In the genomic region with DNA sequence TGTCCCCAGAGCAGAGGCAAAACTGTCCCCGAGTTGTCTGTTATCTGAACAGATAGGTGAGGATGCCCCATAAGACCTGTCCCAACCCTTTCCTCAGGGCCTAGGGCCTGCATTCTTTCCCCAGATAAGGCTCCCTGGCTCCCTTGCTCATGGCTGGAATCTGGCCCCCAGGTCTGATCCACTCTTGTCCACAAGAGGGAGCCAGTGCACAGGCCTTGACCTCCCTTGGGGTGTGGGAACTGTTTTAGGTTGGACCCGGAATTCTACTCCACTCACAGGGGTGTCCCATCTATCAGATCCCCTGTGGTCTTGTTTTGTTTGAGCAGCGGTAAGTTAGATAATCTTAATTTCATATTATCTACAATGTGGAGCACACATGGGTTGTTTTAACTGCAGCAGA, we compare ENCODE assay signal across 8 mouse cellular contexts. TPM values are rescaled to one million over a fixed set of nuclear protein-coding genes. Genes with fewer than 3 reads are reported as not detected.
DNase-seq lines count a peak whose midpoint lies in the region; ATAC-seq and TF ChIP-seq lines count a peak whose summit lies in the region.

No protein-coding gene starts in this region.

- H3K4me3 ChIP-seq in kidney, embryonic 14.5 days (ENCODE audit: low read length), result no peak overlapping the region
- H3K4me3 ChIP-seq in liver, adult 2 months (ENCODE audit: insufficient read depth, low read depth, low read length), result no peak overlapping the region
- no peak overlapping the region for H3K4me3 ChIP-seq in stomach, embryonic 14.5 days (ENCODE audit: low read depth, low read length)

- peak; percentile 94 for TF ChIP-seq CTCF in liver, adult 2 months (IDR thresholded peaks at IDR 0.05; ENCODE audit: low read depth, low read length)

- DNase-seq in A20 (ENCODE audit: low read depth, low spot score), result peak; percentile 56
- peak; percentile 32 for DNase-seq in adrenal gland, adult 8-10 months
- peak; percentile 67 for DNase-seq in embryo, embryonic 11.5 days (ENCODE audit: low read depth, low spot score)
- peak; percentile 6 for DNase-seq in liver, adult 2 months (ENCODE audit: extremely low read depth, low read depth, low spot score)
- peak; percentile 53 for DNase-seq in naive thymus-derived CD4-positive, alpha-beta T cell, adult 2 months (ENCODE audit: low read depth)

- H3K9me3 ChIP-seq in kidney, embryonic 14.5 days (ENCODE audit: control insufficient read depth, low read length), result no peaks in the 10 kb centered on the region
- no peaks in the 10 kb centered on the region for H3K9me3 ChIP-seq in stomach, embryonic 14.5 days (ENCODE audit: control insufficient read depth, low read depth, low read length)

- 21% methylated on average over 3 of the region's 3 CpGs for WGBS in kidney, embryonic 14.5 days
- 17% methylated on average over 3 of the region's 3 CpGs for WGBS in liver, adult 2 months
- 21% methylated on average over 3 of the region's 3 CpGs for WGBS in stomach, embryonic 14.5 days

- H3K4me2 ChIP-seq in kidney, embryonic 14.5 days (replicated peaks; ENCODE audit: low read depth, low read length), result no peak overlapping the region
- H3K4me2 ChIP-seq in stomach, embryonic 14.5 days (replicated peaks; ENCODE audit: low read depth, low read length), result no peak overlapping the region

- no peak overlapping the region for H3K27ac ChIP-seq in kidney, embryonic 14.5 days (ENCODE audit: low read depth, low read length)
- no peak overlapping the region for H3K27ac ChIP-seq in liver, adult 2 months (replicated peaks; ENCODE audit: insufficient read depth, low read depth, low read length)
- no peak overlapping the region for H3K27ac ChIP-seq in stomach, embryonic 14.5 days (ENCODE audit: low read length)

- TF ChIP-seq POLR2A in liver, adult 2 months (IDR thresholded peaks at IDR 0.05; ENCODE audit: extremely low read depth, insufficient read depth, low read length), result no peak

- no peaks in the 10 kb centered on the region for H3K36me3 ChIP-seq in kidney, embryonic 14.5 days (ENCODE audit: control insufficient read depth, insufficient read depth, low read length)
- H3K36me3 ChIP-seq in liver, adult 2 months (ENCODE audit: control insufficient read depth, insufficient read depth, low read length), result no peaks in the 10 kb centered on the region
- H3K36me3 ChIP-seq in stomach, embryonic 14.5 days (ENCODE audit: control insufficient read depth, insufficient read depth, low read length), result no peaks in the 10 kb centered on the region

- ATAC-seq in granulocyte monocyte progenitor cell, adult 5-6 weeks (replicated peaks; ENCODE audit: poor library complexity, severe bottlenecking), result peak; percentile 70
- 0 out of 2 replicates have a peak, but pooled peaks have one; percentile 51 for ATAC-seq in kidney, embryonic 14.5 days (ENCODE audit: low FRiP score, low TSS enrichment)
- ATAC-seq in stomach, embryonic 14.5 days (ENCODE audit: insufficient number of reproducible peaks, insufficient read depth, low FRiP score, low read depth), result peak; percentile 72; the same call in 1 of the 2 replicates

- H3K79me2 ChIP-seq in liver, adult 2 months (ENCODE audit: control insufficient read depth, insufficient read depth, low read length), result no peaks in the 10 kb centered on the region

- 0 out of 2 replicates have a peak, but pooled peaks cover 5% of the 10 kb centered on the region for H3K4me1 ChIP-seq in kidney, embryonic 14.5 days (ENCODE audit: control insufficient read depth, insufficient read depth, low read length)
- no peaks in the 10 kb centered on the region for H3K4me1 ChIP-seq in liver, adult 2 months (ENCODE audit: control insufficient read depth, insufficient read depth, low read length)
- peaks cover 5% of the 10 kb centered on the region; the same call in 1 of the 2 replicates for H3K4me1 ChIP-seq in stomach, embryonic 14.5 days (ENCODE audit: control insufficient read depth, insufficient read depth, low read length)

- H3K27me3 ChIP-seq in kidney, embryonic 14.5 days (ENCODE audit: control insufficient read depth, insufficient read depth, low read length), result no peaks in the 10 kb centered on the region
- no peaks in the 10 kb centered on the region for H3K27me3 ChIP-seq in liver, adult 2 months (ENCODE audit: control insufficient read depth, insufficient read depth, low read length)
- no peaks in the 10 kb centered on the region for H3K27me3 ChIP-seq in stomach, embryonic 14.5 days (ENCODE audit: control insufficient read depth, insufficient read depth, low read length)

- no peak overlapping the region for H3K9ac ChIP-seq in kidney, embryonic 14.5 days (ENCODE audit: low read depth, low read length)
- H3K9ac ChIP-seq in liver, adult 2 months (ENCODE audit: low read depth, low read length), result no peak overlapping the region
- H3K9ac ChIP-seq in stomach, embryonic 14.5 days (replicated peaks; ENCODE audit: low read depth, low read length), result no peak overlapping the region

RNA-seq across cellular contexts. Expression of a gene that starts 35.1 kb away (rescaled TPM):
- 1 to 10 TPM in 3 of 4 experiments, under 1 TPM in 1; 0.64 to 2.6 (median 1.9) TPM for total RNA-seq in adrenal gland, adult 8-10 months (2022)
- total RNA-seq in granulocyte monocyte progenitor cell, adult 5-6 weeks (2014; fragmentation: Nextera tagmentation), result not detected in 2 replicates
- total RNA-seq in granulocyte monocyte progenitor cell, adult 5-6 weeks (2017), result not detected in 2 replicates
- 8.7 and 10.2 TPM in 2 replicates for polyA plus RNA-seq in kidney, embryonic 14.5 days (2014; fragmentation: Nextera tagmentation; extraction: Ambion mirVana)
- total RNA-seq in liver, adult 2 months (2014; rRNA removed), result not detected in 2 replicates
- 0.20 TPM in 1 of 2 replicates, not detected in the other for polyA plus RNA-seq in liver, adult 2 months (2012; rRNA removed)
- 12.3 and 14.2 TPM in 2 replicates for polyA plus RNA-seq in stomach, embryonic 14.5 days (2014; fragmentation: Nextera tagmentation; extraction: Ambion mirVana)

Comparison
In these comparisons a context has a peak if more than half of its experiments do, and no peak if none do; other contexts are left out.
1. DNase-seq: peak in every context shown above with its lines; median percentile 67 in embryo, embryonic 11.5 days; 56 in A20; 53 in naive thymus-derived CD4-positive, alpha-beta T cell, adult 2 months; 32 in adrenal gland, adult 8-10 months; 6 in liver, adult 2 months.